Mouse (Mus musculus) liver, adult 2 months (tissue): ENCODE results near the gene Spryd3.

ENCODE experiments used
- CTCF ChIP-seq: fragments of 200-500 bp; IDR thresholded peaks from 2 replicates; pipeline ENCODE4 v1.5.1; 2011; ENCODE audit warnings: low read depth, low read length, control low read depth
- POLR2A ChIP-seq: fragments of 200-500 bp; IDR thresholded peaks from 2 replicates; pipeline ENCODE4 v1.6.1; 2011; ENCODE audit warnings: low read length, control low read depth; ENCODE audit not compliant: insufficient read depth; ENCODE audit errors: extremely low read depth

GRCm38 (mm10) chr15:102074070-102074731 is 61.8 kb downstream of the Spryd3 start:
- 0 out of 2 replicates have a peak, but pooled peaks have one; percentile 35 for TF ChIP-seq POLR2A
- TF ChIP-seq CTCF, result no peak
